Mouse (Mus musculus): ENCODE data around the gene Zmym5.

GRCm38 (mm10) chr14:56778933-56779300 lies 32.6 kb downstream of the Zmym5 start:
- TF ChIP-seq CTCF (IDR thresholded peaks at IDR 0.05; ENCODE audit: low read depth) (no peak), EP300 (IDR thresholded peaks at IDR 0.05; ENCODE audit: low read depth) (no peak)

Measured in liver, embryonic 14.5 days (tissue).